Mouse (Mus musculus): ENCODE measurements around the gene Tmem161b. TPM values are rescaled to one million over a fixed set of nuclear protein-coding genes. Genes with fewer than 3 reads are reported as not detected.
"Not testable (repeated sequence)": the region's sequence is repeated elsewhere in the genome, so short reads cannot be mapped to it uniquely, and the experiment has no call there.

The Tmem161b gene
- 12.8 and 13.5 TPM in 2 replicates for polyA plus RNA-seq (2014; fragmentation: Nextera tagmentation; extraction: Ambion mirVana)

- Histone ChIP-seq H3K9ac (ENCODE audit: low read depth, low read length) (peak within 1 kb of the TSS; percentile 82), H3K4me2 (peak within 1 kb of the TSS; percentile 92), H3K27ac (ENCODE audit: low read depth, low read length) (peak within 1 kb of the TSS; percentile 68; the same call in 1 of the 2 replicates), H3K27me3 (replicated peaks; ENCODE audit: control insufficient read depth, insufficient read depth, low read length) (no peaks in the 10 kb centered on the region), H3K4me1 (replicated peaks; ENCODE audit: control insufficient read depth, insufficient read depth, low read length) (peaks cover 6% of the 10 kb centered on the region), H3K4me3 (ENCODE audit: low read depth, low read length) (peak within 1 kb of the TSS; percentile 85), H3K9me3 (ENCODE audit: control insufficient read depth, low read length) (no peaks in the 10 kb centered on the region), H3K36me3 (ENCODE audit: control insufficient read depth, insufficient read depth, low read length) (no peaks in the 10 kb centered on the region)
- 1% methylated on average over 50 of the region's 52 CpGs for WGBS
- DNase-seq (ENCODE audit: low spot score) (peak; percentile 83), ATAC-seq (replicated peaks; ENCODE audit: low FRiP score) (peak; percentile 98)
Observed at GRCm38 (mm10) chr13:84221820-84222681, at the start of gene Tmem161b. Gene Tmem161b (plus strand): TSS chr13:84222296.

- H3K9me3 ChIP-seq (ENCODE audit: control insufficient read depth, low read length); H3K4me1 ChIP-seq (replicated peaks; ENCODE audit: control insufficient read depth, insufficient read depth, low read length); DNase-seq (ENCODE audit: low spot score); ATAC-seq (replicated peaks; ENCODE audit: low FRiP score); H3K27me3 ChIP-seq (replicated peaks; ENCODE audit: control insufficient read depth, insufficient read depth, low read length); H3K9ac ChIP-seq (ENCODE audit: low read depth, low read length); H3K36me3 ChIP-seq (ENCODE audit: control insufficient read depth, insufficient read depth, low read length); H3K27ac ChIP-seq (ENCODE audit: low read depth, low read length); H3K4me3 ChIP-seq (ENCODE audit: low read depth, low read length); H3K4me2 ChIP-seq: not testable (repeated sequence)
Observed at GRCm38 (mm10) chr13:84185835-84186234, 36.3 kb upstream of the Tmem161b start.

- no peaks in the 10 kb centered on the region for H3K27me3 ChIP-seq (replicated peaks; ENCODE audit: control insufficient read depth, insufficient read depth, low read length)
- no peak overlapping the region for H3K4me2 ChIP-seq
- H3K4me3 ChIP-seq (ENCODE audit: low read depth, low read length) = no peak overlapping the region
- H3K27ac ChIP-seq (ENCODE audit: low read depth, low read length) = no peak overlapping the region
- no peaks in the 10 kb centered on the region for H3K4me1 ChIP-seq (replicated peaks; ENCODE audit: control insufficient read depth, insufficient read depth, low read length)
- H3K9ac ChIP-seq (ENCODE audit: low read depth, low read length) = no peak overlapping the region
- 71% methylated on average over 3 of the region's 3 CpGs for WGBS
- no peak for DNase-seq (ENCODE audit: low spot score)
- H3K36me3 ChIP-seq (ENCODE audit: control insufficient read depth, insufficient read depth, low read length) = no peaks in the 10 kb centered on the region
- ATAC-seq (replicated peaks; ENCODE audit: low FRiP score) = no peak
- no peaks in the 10 kb centered on the region for H3K9me3 ChIP-seq (ENCODE audit: control insufficient read depth, low read length)
Observed at GRCm38 (mm10) chr13:84192723-84193122, 29.4 kb upstream of the Tmem161b start.

GRCm38 (mm10) chr13:84222682-84222992 lies 541 bp downstream of the Tmem161b start:
- H3K27me3 ChIP-seq (replicated peaks; ENCODE audit: control insufficient read depth, insufficient read depth, low read length) = no peaks in the 10 kb centered on the region
- ATAC-seq (replicated peaks; ENCODE audit: low FRiP score) = no peak
- 0 out of 2 replicates have a peak overlapping the region, but pooled peaks have one; percentile 68 for H3K27ac ChIP-seq (ENCODE audit: low read depth, low read length)
- DNase-seq (ENCODE audit: low spot score) = no peak
- peak overlapping the region; percentile 85 for H3K4me3 ChIP-seq (ENCODE audit: low read depth, low read length)
- no peaks in the 10 kb centered on the region for H3K36me3 ChIP-seq (ENCODE audit: control insufficient read depth, insufficient read depth, low read length)
- H3K4me1 ChIP-seq (replicated peaks; ENCODE audit: control insufficient read depth, insufficient read depth, low read length) = peaks cover 6% of the 10 kb centered on the region
- peak overlapping the region; percentile 82 for H3K9ac ChIP-seq (ENCODE audit: low read depth, low read length)
- 3% methylated on average over 10 of the region's 10 CpGs for WGBS
- peak overlapping the region; percentile 92 for H3K4me2 ChIP-seq
- H3K9me3 ChIP-seq (ENCODE audit: control insufficient read depth, low read length) = no peaks in the 10 kb centered on the region

- ATAC-seq (replicated peaks; ENCODE audit: low FRiP score) = no peak
- WGBS = 41% methylated on average over 5 of the region's 5 CpGs
- H3K27ac ChIP-seq (ENCODE audit: low read depth, low read length) = no peak overlapping the region
Observed at GRCm38 (mm10) chr13:84223018-84223417, 922 bp downstream of the Tmem161b start.

GRCm38 (mm10) chr13:84234019-84234418 lies 11.9 kb downstream of the Tmem161b start:
- no peak overlapping the region for H3K4me2 ChIP-seq
- H3K27ac ChIP-seq (ENCODE audit: low read depth, low read length) = no peak overlapping the region
- WGBS = 76% methylated on average over 2 of the region's 2 CpGs
- H3K4me1 ChIP-seq (replicated peaks; ENCODE audit: control insufficient read depth, insufficient read depth, low read length) = no peaks in the 10 kb centered on the region
- no peak for DNase-seq (ENCODE audit: low spot score)
- no peaks in the 10 kb centered on the region for H3K9me3 ChIP-seq (ENCODE audit: control insufficient read depth, low read length)
- no peak overlapping the region for H3K4me3 ChIP-seq (ENCODE audit: low read depth, low read length)
- peaks cover 4% of the 10 kb centered on the region; the same call in 1 of the 2 replicates for H3K36me3 ChIP-seq (ENCODE audit: control insufficient read depth, insufficient read depth, low read length)
- no peak for ATAC-seq (replicated peaks; ENCODE audit: low FRiP score)
- H3K9ac ChIP-seq (ENCODE audit: low read depth, low read length) = no peak overlapping the region
- H3K27me3 ChIP-seq (replicated peaks; ENCODE audit: control insufficient read depth, insufficient read depth, low read length) = no peaks in the 10 kb centered on the region

More at GRCm38 (mm10) chr13:84223018-84223417, 922 bp downstream of the Tmem161b start:
- Histone ChIP-seq H3K4me2 (peak overlapping the region; percentile 92), H3K9me3 (ENCODE audit: control insufficient read depth, low read length) (no peaks in the 10 kb centered on the region), H3K4me1 (replicated peaks; ENCODE audit: control insufficient read depth, insufficient read depth, low read length) (peaks cover 6% of the 10 kb centered on the region), H3K36me3 (ENCODE audit: control insufficient read depth, insufficient read depth, low read length) (no peaks in the 10 kb centered on the region), H3K27me3 (replicated peaks; ENCODE audit: control insufficient read depth, insufficient read depth, low read length) (no peaks in the 10 kb centered on the region), H3K9ac (ENCODE audit: low read depth, low read length) (peak overlapping the region; percentile 82; the same call in 1 of the 2 replicates), H3K4me3 (ENCODE audit: low read depth, low read length) (peak overlapping the region; percentile 85)
- DNase-seq (ENCODE audit: low spot score) = no peak

GRCm38 (mm10) chr13:84236768-84237167 lies 14.7 kb downstream of the Tmem161b start:
- Histone ChIP-seq H3K36me3 (ENCODE audit: control insufficient read depth, insufficient read depth, low read length) (peaks cover 4% of the 10 kb centered on the region; the same call in 1 of the 2 replicates), H3K27ac (ENCODE audit: low read depth, low read length) (no peak overlapping the region), H3K4me1 (replicated peaks; ENCODE audit: control insufficient read depth, insufficient read depth, low read length) (no peaks in the 10 kb centered on the region), H3K4me3 (ENCODE audit: low read depth, low read length) (no peak overlapping the region), H3K27me3 (replicated peaks; ENCODE audit: control insufficient read depth, insufficient read depth, low read length) (no peaks in the 10 kb centered on the region), H3K9me3 (ENCODE audit: control insufficient read depth, low read length) (no peaks in the 10 kb centered on the region), H3K9ac (ENCODE audit: low read depth, low read length) (no peak overlapping the region), H3K4me2 (no peak overlapping the region)
- WGBS = 85% methylated on average over 7 of the region's 7 CpGs
- ATAC-seq (replicated peaks; ENCODE audit: low FRiP score) (no peak), DNase-seq (ENCODE audit: low spot score) (no peak)

GRCm38 (mm10) chr13:84238184-84238583 lies 16.1 kb downstream of the Tmem161b start:
- Histone ChIP-seq H3K9me3 (ENCODE audit: control insufficient read depth, low read length) (no peaks in the 10 kb centered on the region), H3K27me3 (replicated peaks; ENCODE audit: control insufficient read depth, insufficient read depth, low read length) (no peaks in the 10 kb centered on the region), H3K9ac (ENCODE audit: low read depth, low read length) (no peak overlapping the region), H3K4me1 (replicated peaks; ENCODE audit: control insufficient read depth, insufficient read depth, low read length) (no peaks in the 10 kb centered on the region), H3K36me3 (ENCODE audit: control insufficient read depth, insufficient read depth, low read length) (peaks cover 4% of the 10 kb centered on the region; the same call in 1 of the 2 replicates), H3K4me3 (ENCODE audit: low read depth, low read length) (no peak overlapping the region), H3K27ac (ENCODE audit: low read depth, low read length) (no peak overlapping the region), H3K4me2 (no peak overlapping the region)
- DNase-seq (ENCODE audit: low spot score) = no peak
- no peak for ATAC-seq (replicated peaks; ENCODE audit: low FRiP score)

- H3K4me3 ChIP-seq (ENCODE audit: low read depth, low read length) = no peak overlapping the region
- H3K27me3 ChIP-seq (replicated peaks; ENCODE audit: control insufficient read depth, insufficient read depth, low read length) = no peaks in the 10 kb centered on the region
- H3K9me3 ChIP-seq (ENCODE audit: control insufficient read depth, low read length) = no peaks in the 10 kb centered on the region
- no peak overlapping the region for H3K4me2 ChIP-seq
- DNase-seq (ENCODE audit: low spot score) = no peak
- H3K27ac ChIP-seq (ENCODE audit: low read depth, low read length) = no peak overlapping the region
- no peaks in the 10 kb centered on the region for H3K4me1 ChIP-seq (replicated peaks; ENCODE audit: control insufficient read depth, insufficient read depth, low read length)
- no peak for ATAC-seq (replicated peaks; ENCODE audit: low FRiP score)
- WGBS = 87% methylated on average over 3 of the region's 3 CpGs
- no peaks in the 10 kb centered on the region for H3K36me3 ChIP-seq (ENCODE audit: control insufficient read depth, insufficient read depth, low read length)
- H3K9ac ChIP-seq (ENCODE audit: low read depth, low read length) = no peak overlapping the region
Observed at GRCm38 (mm10) chr13:84248065-84248464, 26.0 kb downstream of the Tmem161b start.
